Comparison of ENCODE assay signal across 23 mouse cellular contexts in the genomic region with DNA sequence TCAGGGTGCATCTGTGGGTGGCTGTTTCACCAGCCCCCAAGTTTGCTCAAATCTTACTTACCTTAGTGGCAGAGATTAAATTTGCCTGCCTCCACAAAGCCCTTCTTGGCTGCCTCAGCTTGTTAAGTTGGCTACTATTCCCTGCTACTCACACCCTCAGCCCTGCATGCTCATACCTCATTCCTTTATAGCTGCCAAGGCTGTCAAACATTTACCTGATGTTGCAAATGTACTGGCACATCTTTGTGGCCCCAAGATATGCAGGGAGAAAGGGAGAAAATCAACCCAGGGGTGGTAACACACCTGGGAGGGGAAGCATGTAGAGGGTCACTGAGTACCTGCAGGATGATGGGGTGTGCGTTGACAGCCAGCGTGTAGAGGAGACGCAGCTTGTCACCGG. TPM values are rescaled to one million over a fixed set of nuclear protein-coding genes. Genes with fewer than 3 reads are reported as not detected.
"Had no signal": no experiment of that assay in that cellular context is flagged by ENCODE, and none has a peak within 500 bp of the region (broad histone marks: within the 10 kb centered on the region; RNA-seq: fewer than 3 reads in every experiment).

No protein-coding gene starts in this region.

- H3K27me3 ChIP-seq: lung, embryonic 15.5 days; midbrain, embryonic 13.5 days; neural tube, embryonic 13.5 days; stomach, embryonic 15.5 days had no signal

- H3K4me3 ChIP-seq: layer of hippocampus, adult 2 months; left cerebral cortex, adult 2 months; lung, embryonic 15.5 days; megakaryocyte, embryonic 14.5 days; midbrain, embryonic 10.5 days; midbrain, embryonic 13.5 days; myocyte; neural tube, embryonic 13.5 days; stomach, embryonic 15.5 days had no signal

- H3K4me2 ChIP-seq: liver, embryonic 11.5 days; lung, embryonic 15.5 days; midbrain, embryonic 13.5 days; neural tube, embryonic 13.5 days; stomach, embryonic 15.5 days had no signal

- H3K9ac ChIP-seq: liver, embryonic 14.5 days; lung, embryonic 15.5 days; midbrain, embryonic 13.5 days; neural tube, embryonic 13.5 days; stomach, embryonic 15.5 days had no signal

- H3K9me3 ChIP-seq: lung, embryonic 15.5 days; midbrain, embryonic 13.5 days; neural tube, embryonic 13.5 days; stomach, embryonic 15.5 days had no signal

- H3K27ac ChIP-seq: layer of hippocampus, adult 2 months; left cerebral cortex, adult 2 months; liver, embryonic 14.5 days; lung, embryonic 15.5 days; midbrain, embryonic 10.5 days; midbrain, embryonic 13.5 days; neural tube, embryonic 13.5 days; stomach, embryonic 15.5 days had no signal

- DNase-seq: layer of hippocampus, postnatal 36 days; lung, adult 18-20 months; lung, postnatal 10 days; lung, postnatal 36 days; retina, postnatal 1 day; right cerebral cortex, postnatal 25 days; spleen, adult 18-20 months; thymus, postnatal 25 days had no signal

- H3K4me1 ChIP-seq: lung, embryonic 15.5 days; megakaryocyte, embryonic 14.5 days; midbrain, embryonic 10.5 days; midbrain, embryonic 13.5 days; neural tube, embryonic 13.5 days; stomach, embryonic 15.5 days had no signal

- H3K36me3 ChIP-seq: lung, embryonic 15.5 days; midbrain, embryonic 10.5 days; midbrain, embryonic 13.5 days; neural tube, embryonic 13.5 days; stomach, embryonic 15.5 days had no signal

- ATAC-seq: intestine, postnatal 0 days; midbrain, embryonic 13.5 days; midbrain, embryonic 16.5 days had no signal

RNA-seq across cellular contexts. Expression of a gene that starts 38.0 kb away (rescaled TPM):
- total RNA-seq: monocyte, adult 5-6 weeks; neutrophil, adult 5-6 weeks had no signal
- polyA plus RNA-seq: liver, embryonic 11.5 days; liver, embryonic 14.5 days; myocyte had no signal
